Mouse (Mus musculus) forebrain, postnatal 0 days (tissue): ENCODE measurements around the gene Tmem52. TPM values are rescaled to one million over a fixed set of nuclear protein-coding genes. Genes with fewer than 3 reads are reported as not detected.

ENCODE experiments used
- ATAC-seq: fragments of 200-750 bp; cut with Nextera tagmentation; 2 replicates; pipeline ENCODE4 v1.8.0; 2017; ENCODE audit warnings: mild to moderate bottlenecking, moderate library complexity
- DNase-seq: peaks from one replicate; pipeline ENCODE4 v3.0.0-alpha.2; 2015
- H3K27ac ChIP-seq: fragments of 300-500 bp; sonication (generic); 2 replicates; pipeline ENCODE4 v1.5.1; 2014; ENCODE audit warnings: low read depth, mild to moderate bottlenecking, antibody characterized with exemption, low read length, moderate library complexity, mixed read lengths
- H3K27me3 ChIP-seq: fragments of 300-500 bp; sonication (generic); 2 replicates; pipeline ENCODE4 v1.6.1; 2014; ENCODE audit warnings: mild to moderate bottlenecking, low read length, mixed read lengths; ENCODE audit not compliant: insufficient read depth
- H3K36me3 ChIP-seq: fragments of 300-500 bp; sonication (generic); 2 replicates; pipeline ENCODE4 v1.6.1; 2014; ENCODE audit warnings: mild to moderate bottlenecking, moderate library complexity; ENCODE audit not compliant: insufficient read depth
- H3K4me1 ChIP-seq: fragments of 300-500 bp; sonication (generic); 2 replicates; pipeline ENCODE4 v1.6.1; 2014; ENCODE audit warnings: antibody characterized with exemption; ENCODE audit not compliant: insufficient read depth
- H3K4me2 ChIP-seq: fragments of 300-500 bp; sonication (generic); 2 replicates; pipeline ENCODE4 v1.6.1; 2014; ENCODE audit warnings: low read depth, mild to moderate bottlenecking, moderate library complexity
- H3K4me3 ChIP-seq: fragments of 300-500 bp; sonication (generic); 2 replicates; pipeline ENCODE4 v1.5.1; 2014; ENCODE audit warnings: low read depth, low read length, mixed read lengths
- H3K9ac ChIP-seq: fragments of 300-500 bp; sonication (generic); 2 replicates; pipeline ENCODE4 v1.6.1; 2014; ENCODE audit warnings: mild to moderate bottlenecking
- H3K9me3 ChIP-seq: fragments of 300-500 bp; sonication (generic); 2 replicates; pipeline ENCODE4 v1.6.1; 2016; ENCODE audit warnings: low read length
- CTCF ChIP-seq: sonication (generic); IDR thresholded peaks from 2 replicates; pipeline ENCODE4 v1.5.1; 2016; ENCODE audit warnings: antibody characterized with exemption, control low read depth, low read depth
- WGBS: fragments of 180-500 bp; shearing (Covaris S2); extraction: QIAGEN DNeasy Blood & Tissue Kit; methylation state at CpG from one replicate; pipeline ENCODE4 v1.1.7; 2014; 5-methylcytosine and 5-hydroxymethylcytosine counted together
- polyA plus RNA-seq: library from polyadenylated mRNA; unstranded; fragments of >200 nt; fragmentation: Nextera tagmentation; extraction: Ambion mirVana; gene quantifications from 2 replicates; pipeline ENCODE4 v1.2.1, GENCODE M21; 2015
- total RNA-seq: library from RNA; depleted of rRNA; stranded (reverse); fragments of >200 nt; gene quantifications from 2 replicates; pipeline ENCODE4 v1.2.3, GENCODE M21; 2014

Gene Tmem52
- total and polyA plus RNA-seq, 2 experiments from 2014 or later, result 0.29 to 0.52 TPM

DNA sequence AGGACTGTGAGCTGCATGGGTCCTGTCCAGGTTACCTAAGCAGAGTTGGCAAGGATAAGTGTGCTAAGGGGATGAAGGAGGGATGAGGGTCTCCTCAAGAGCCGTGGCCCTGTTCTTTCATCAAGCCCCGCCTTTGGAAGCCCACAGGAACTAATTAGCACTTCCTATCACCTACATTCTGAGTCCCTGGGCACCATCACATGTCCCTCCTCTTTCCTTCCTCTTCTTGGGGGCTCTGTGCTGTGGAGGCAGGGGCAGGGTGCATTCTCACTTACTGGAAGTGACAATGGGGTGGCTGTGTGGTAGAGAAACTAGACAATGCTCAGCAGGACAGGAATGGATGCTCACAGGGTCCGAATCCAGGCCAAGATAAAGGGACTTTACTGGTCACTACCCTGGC lies 18.8 kb downstream of the Tmem52 start:
- no peaks in the 10 kb centered on the region for H3K27me3 ChIP-seq
- WGBS, result 33% methylated on average over 3 of the region's 3 CpGs
- H3K27ac ChIP-seq, result no peak overlapping the region
- no peak overlapping the region for H3K4me2 ChIP-seq
- H3K9ac ChIP-seq, result no peak overlapping the region
- no peak for TF ChIP-seq CTCF
- H3K4me1 ChIP-seq, result 0 out of 2 replicates have a peak, but pooled peaks cover 3% of the 10 kb centered on the region
- H3K4me3 ChIP-seq, result no peak overlapping the region
- no peaks in the 10 kb centered on the region for H3K36me3 ChIP-seq
- DNase-seq (no peak), ATAC-seq (no peak)
- no peaks in the 10 kb centered on the region for H3K9me3 ChIP-seq

DNA sequence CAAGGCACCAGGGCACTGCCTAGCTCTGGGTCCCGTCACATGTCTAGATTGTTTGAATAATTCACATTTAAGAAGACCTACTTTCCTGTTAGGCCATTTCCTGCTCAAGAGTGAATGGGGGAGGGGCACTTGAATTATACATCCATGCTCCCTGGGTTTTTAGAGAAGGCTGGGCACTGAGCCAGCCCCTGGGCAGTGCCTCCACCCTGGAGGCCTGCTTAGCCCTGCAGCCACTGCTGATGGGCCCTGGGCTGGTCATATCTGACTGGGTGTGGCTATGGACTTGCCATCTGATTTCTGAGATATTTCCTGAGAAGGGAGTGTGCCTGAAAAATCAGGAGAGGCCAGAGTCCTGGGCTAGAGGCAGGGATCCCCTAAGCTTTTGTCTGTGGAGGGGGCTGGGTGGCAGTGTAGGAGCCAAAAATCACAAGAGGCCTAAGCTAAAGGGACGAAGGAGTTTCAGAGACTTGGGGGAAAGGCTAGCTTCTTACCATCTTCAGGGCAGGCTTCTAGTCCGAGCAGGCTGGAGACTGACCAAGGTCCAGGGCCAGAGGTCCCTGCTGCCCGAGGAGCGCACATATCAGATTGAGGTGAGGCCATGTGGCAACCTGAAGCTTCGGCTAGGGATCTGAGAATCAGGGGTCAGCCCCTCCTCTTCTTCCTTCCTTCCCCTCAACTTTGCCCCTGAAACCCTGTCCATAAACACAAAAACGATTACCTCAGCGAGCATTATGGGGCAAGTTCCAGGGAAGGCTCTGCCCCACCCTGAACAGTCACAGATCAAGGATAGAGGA lies 19.5 kb downstream of the Tmem52 start:
- peak; percentile 41 for DNase-seq
- 71% methylated on average over 8 of the region's 8 CpGs for WGBS
- ATAC-seq, result no peak

DNA sequence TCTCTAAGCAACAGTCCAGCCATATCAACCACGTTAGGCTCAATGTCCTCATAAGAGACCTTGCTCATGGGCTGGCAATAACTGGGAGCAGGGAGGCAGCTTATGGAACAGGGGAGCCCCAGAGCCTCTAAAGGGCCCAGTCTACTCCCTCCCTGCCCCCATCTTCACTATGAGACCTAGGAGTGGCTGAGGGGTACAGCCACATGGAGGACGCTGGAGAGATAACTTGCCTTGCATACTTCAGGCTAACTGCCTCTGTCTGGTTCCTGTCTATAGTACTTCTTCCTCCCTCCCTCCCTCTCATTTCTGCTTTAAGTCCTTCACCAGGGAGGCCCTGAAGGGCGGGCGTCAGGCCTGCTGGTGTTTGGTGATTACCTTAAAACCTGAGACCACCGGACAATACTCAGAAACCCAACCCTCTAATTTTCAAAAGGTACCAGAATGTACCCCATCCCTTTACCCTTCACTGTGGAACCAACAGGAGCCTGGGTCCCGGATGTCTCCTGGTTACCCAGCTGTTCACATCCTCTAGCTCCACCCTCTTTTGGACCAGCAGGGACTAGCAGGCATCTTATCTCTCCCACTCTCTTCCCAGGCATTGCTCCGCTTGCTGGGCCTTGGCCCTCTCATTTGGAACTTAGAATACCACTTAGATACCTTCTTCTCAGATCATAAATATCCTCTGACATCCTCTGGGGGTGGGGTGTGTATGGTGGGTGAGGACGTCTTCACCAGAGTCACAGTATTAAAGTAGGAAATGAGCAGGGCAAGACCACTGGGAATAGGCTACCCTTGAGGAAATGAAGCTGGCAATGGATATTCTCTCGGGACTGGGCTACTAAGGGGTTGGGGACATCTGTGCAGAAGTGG lies 20.4 kb downstream of the Tmem52 start:
- Histone ChIP-seq H3K27ac (0 out of 2 replicates have a peak overlapping the region, but pooled peaks have one; percentile 35), H3K27me3 (no peaks in the 10 kb centered on the region), H3K9ac (no peak overlapping the region), H3K4me3 (no peak overlapping the region), H3K4me1 (peaks cover 15% of the 10 kb centered on the region), H3K4me2 (no peak overlapping the region), H3K36me3 (no peaks in the 10 kb centered on the region), H3K9me3 (no peaks in the 10 kb centered on the region)
- TF ChIP-seq CTCF, result no peak
- DNase-seq (no peak), ATAC-seq (no peak)
- 86% methylated on average over 9 of the region's 9 CpGs for WGBS

More for the DNA sequence above, 19.5 kb downstream of the Tmem52 start:
- Histone ChIP-seq H3K27ac (peak overlapping the region; percentile 35; the same call in 1 of the 2 replicates), H3K9me3 (no peaks in the 10 kb centered on the region), H3K4me3 (no peak overlapping the region), H3K27me3 (no peaks in the 10 kb centered on the region), H3K9ac (no peak overlapping the region), H3K36me3 (no peaks in the 10 kb centered on the region), H3K4me1 (peaks cover 8% of the 10 kb centered on the region; the same call in 1 of the 2 replicates), H3K4me2 (no peak overlapping the region)
- TF ChIP-seq CTCF, result no peak

DNA sequence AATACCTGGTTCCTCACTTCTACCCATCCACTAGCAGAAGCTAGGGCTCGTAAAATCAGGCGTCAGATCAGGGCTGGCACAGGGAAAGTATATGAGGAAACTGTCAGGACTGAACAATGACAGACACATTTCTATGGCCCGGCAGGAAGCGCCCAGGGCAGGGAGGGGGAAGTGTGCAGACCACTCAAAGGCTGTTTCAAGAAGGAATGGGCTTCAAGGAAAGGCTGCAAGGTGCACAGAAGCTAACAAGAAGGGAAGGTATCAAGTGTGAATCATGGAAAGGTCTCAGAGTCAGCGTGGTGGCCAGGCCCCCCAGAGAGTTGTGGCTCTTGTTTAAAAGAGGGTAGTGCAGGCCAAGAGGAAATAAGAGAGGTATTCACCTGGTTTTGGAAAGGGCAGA lies 21.5 kb downstream of the Tmem52 start:
- no peaks in the 10 kb centered on the region for H3K9me3 ChIP-seq
- peak overlapping the region; percentile 99 for H3K9ac ChIP-seq
- no peak for DNase-seq
- TF ChIP-seq CTCF, result no peak
- no peaks in the 10 kb centered on the region for H3K27me3 ChIP-seq
- H3K36me3 ChIP-seq, result no peaks in the 10 kb centered on the region
- H3K27ac ChIP-seq, result peak overlapping the region; percentile 97
- WGBS, result 7% methylated on average over 5 of the region's 5 CpGs
- peak overlapping the region; percentile 99 for H3K4me3 ChIP-seq
- peak overlapping the region; percentile 79 for H3K4me2 ChIP-seq
- ATAC-seq, result no peak
- H3K4me1 ChIP-seq, result peaks cover 23% of the 10 kb centered on the region

DNA sequence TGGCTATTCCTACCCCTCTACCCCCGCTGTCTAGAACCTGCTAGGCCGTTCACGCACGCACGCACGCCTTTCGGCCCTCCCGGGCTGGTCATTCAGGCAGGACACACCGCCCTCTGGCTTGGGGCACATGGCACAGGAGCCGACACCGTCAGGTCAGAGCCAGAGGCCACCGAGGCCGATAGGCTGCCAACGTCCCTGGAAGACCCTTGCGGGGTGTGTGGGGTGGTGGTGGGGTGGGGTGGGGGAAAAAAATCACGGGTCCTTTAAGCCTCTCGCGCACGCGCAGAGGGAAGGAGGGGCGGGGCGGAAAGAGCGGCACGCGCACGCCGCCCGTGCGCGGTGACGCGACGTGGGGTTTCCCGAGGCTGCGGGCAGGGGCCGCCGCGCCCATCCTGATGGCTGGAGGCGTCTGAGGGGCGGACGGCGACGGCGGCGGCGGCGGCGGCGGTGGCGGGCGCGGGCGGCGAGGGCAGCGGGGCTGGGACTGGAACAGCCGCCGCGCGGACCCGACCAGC lies 22.1 kb downstream of the Tmem52 start, which contains the start of gene Gnb1:
Gene Gnb1, plus strand, starts transcription at position 372 of the 515 bp plus-strand sequence.
- DNase-seq (peak; percentile 97), ATAC-seq (peak; percentile 90)
- Histone ChIP-seq H3K27ac (peak within 1 kb of the TSS; percentile 97), H3K4me1 (peaks cover 25% of the 10 kb centered on the region), H3K4me2 (peak within 1 kb of the TSS; percentile 79), H3K9me3 (no peaks in the 10 kb centered on the region), H3K9ac (peak within 1 kb of the TSS; percentile 99), H3K27me3 (no peaks in the 10 kb centered on the region), H3K4me3 (peak within 1 kb of the TSS; percentile 99), H3K36me3 (no peaks in the 10 kb centered on the region)
- peak; percentile 28; the same call in 1 of the 2 replicates for TF ChIP-seq CTCF
- WGBS, result under 1% methylated on average over 36 of the region's 60 CpGs

DNA sequence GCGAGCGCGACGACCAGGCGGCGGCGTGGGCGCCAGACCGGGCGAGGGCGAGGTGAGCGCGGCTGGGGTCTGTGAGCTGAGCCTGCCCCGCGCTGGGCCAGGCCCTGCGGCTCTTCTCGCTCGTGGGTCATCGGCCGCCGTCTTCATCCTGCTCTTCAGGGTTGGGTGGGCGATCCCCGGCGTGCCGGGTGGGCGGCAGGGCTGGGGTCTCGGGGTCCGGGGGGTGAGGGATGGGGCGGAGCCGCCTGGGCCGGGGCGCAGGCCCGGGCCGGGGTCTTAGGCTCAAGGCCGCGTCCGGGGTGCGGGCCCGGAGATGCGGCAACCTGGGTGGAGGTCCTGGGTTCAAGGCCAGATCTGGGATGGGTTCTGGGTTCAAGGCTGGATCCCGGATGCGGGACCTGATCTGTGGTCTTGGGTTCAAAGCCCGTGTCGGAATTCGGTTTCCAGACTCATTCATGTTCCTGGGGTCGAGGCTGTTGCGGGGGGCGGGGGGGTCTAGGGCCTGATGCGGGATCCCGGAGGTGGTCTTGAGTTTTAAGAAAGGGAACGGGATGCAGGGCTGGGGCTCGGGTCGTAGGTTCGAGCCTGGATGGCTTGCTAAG lies 22.7 kb downstream of the Tmem52 start:
- H3K4me2 ChIP-seq, result peak overlapping the region; percentile 79
- H3K9me3 ChIP-seq, result no peaks in the 10 kb centered on the region
- TF ChIP-seq CTCF, result no peak
- H3K4me3 ChIP-seq, result peak overlapping the region; percentile 99
- peaks cover 28% of the 10 kb centered on the region for H3K4me1 ChIP-seq
- ATAC-seq, result peak; percentile 62
- peak overlapping the region; percentile 97 for H3K27ac ChIP-seq
- H3K9ac ChIP-seq, result peak overlapping the region; percentile 99
- WGBS, result 1% methylated on average over 51 of the region's 54 CpGs
- H3K36me3 ChIP-seq, result no peaks in the 10 kb centered on the region
- H3K27me3 ChIP-seq, result no peaks in the 10 kb centered on the region
- peak; percentile 54 for DNase-seq
